Mouse (Mus musculus): ENCODE measurements around the gene Scamp4. TPM values are rescaled to one million over a fixed set of nuclear protein-coding genes. Genes with fewer than 3 reads are reported as not detected.

Scamp4 gene
- polyA plus RNA-seq, 1 experiment from 2014 or later, result 62.1 TPM

GRCm38 (mm10) chr10:80658841-80659202 lies 56.1 kb downstream of the Scamp4 start:
- no peak for DNase-seq
- H3K4me3 ChIP-seq (replicated peaks; ENCODE audit: low read depth, low read length), result no peak overlapping the region

GRCm38 (mm10) chr10:80659213-80659612 lies 56.5 kb downstream of the Scamp4 start:
- WGBS, result 16% methylated on average over 10 of the region's 10 CpGs
- no peak for ATAC-seq (ENCODE audit: low FRiP score, low TSS enrichment)
- H3K4me3 ChIP-seq (replicated peaks; ENCODE audit: low read depth, low read length), result no peak overlapping the region
- peaks cover 20% of the 10 kb centered on the region for H3K4me1 ChIP-seq (ENCODE audit: control insufficient read depth, insufficient read depth, low read length)
- peak; percentile 90 for DNase-seq
- H3K4me2 ChIP-seq (ENCODE audit: low read length), result peak overlapping the region; percentile 22; the same call in 1 of the 2 replicates
- H3K9me3 ChIP-seq (ENCODE audit: control insufficient read depth, low read length), result no peaks in the 10 kb centered on the region
- H3K9ac ChIP-seq (replicated peaks; ENCODE audit: low read length), result no peak overlapping the region
- no peaks in the 10 kb centered on the region for H3K27me3 ChIP-seq (ENCODE audit: control insufficient read depth, insufficient read depth, low read length)
- H3K36me3 ChIP-seq (ENCODE audit: control insufficient read depth, insufficient read depth, low read length), result no peaks in the 10 kb centered on the region
- H3K27ac ChIP-seq (replicated peaks; ENCODE audit: low read depth, low read length), result 0 out of 2 replicates have a peak overlapping the region, but pooled peaks have one; percentile 8

More at GRCm38 (mm10) chr10:80658841-80659202, 56.1 kb downstream of the Scamp4 start:
- Histone ChIP-seq H3K9me3 (ENCODE audit: control insufficient read depth, low read length) (no peaks in the 10 kb centered on the region), H3K4me2 (ENCODE audit: low read length) (no peak overlapping the region), H3K36me3 (ENCODE audit: control insufficient read depth, insufficient read depth, low read length) (no peaks in the 10 kb centered on the region), H3K27me3 (ENCODE audit: control insufficient read depth, insufficient read depth, low read length) (no peaks in the 10 kb centered on the region), H3K9ac (replicated peaks; ENCODE audit: low read length) (no peak overlapping the region), H3K27ac (replicated peaks; ENCODE audit: low read depth, low read length) (0 out of 2 replicates have a peak overlapping the region, but pooled peaks have one; percentile 8), H3K4me1 (ENCODE audit: control insufficient read depth, insufficient read depth, low read length) (peaks cover 20% of the 10 kb centered on the region)
- no peak for ATAC-seq (ENCODE audit: low FRiP score, low TSS enrichment)
- WGBS, result 68% methylated on average over 4 of the region's 4 CpGs

- WGBS, result 36% methylated on average over 5 of the region's 5 CpGs
- H3K4me2 ChIP-seq (ENCODE audit: low read length), result no peak overlapping the region
- H3K9ac ChIP-seq (replicated peaks; ENCODE audit: low read length), result no peak overlapping the region
- peaks cover 10% of the 10 kb centered on the region for H3K36me3 ChIP-seq (ENCODE audit: control insufficient read depth, insufficient read depth, low read length)
- H3K27me3 ChIP-seq (ENCODE audit: control insufficient read depth, insufficient read depth, low read length), result no peaks in the 10 kb centered on the region
- H3K4me3 ChIP-seq (replicated peaks; ENCODE audit: low read depth, low read length), result no peak overlapping the region
- ATAC-seq (ENCODE audit: low FRiP score, low TSS enrichment) (no peak), DNase-seq (peak; percentile 47)
- H3K4me1 ChIP-seq (ENCODE audit: control insufficient read depth, insufficient read depth, low read length), result peaks cover 8% of the 10 kb centered on the region; the same call in 1 of the 2 replicates
- H3K9me3 ChIP-seq (ENCODE audit: control insufficient read depth, low read length), result no peaks in the 10 kb centered on the region
- H3K27ac ChIP-seq (replicated peaks; ENCODE audit: low read depth, low read length), result no peak overlapping the region
These were observed 58.5 kb downstream of the Scamp4 start for GRCm38 (mm10) chr10:80661149-80661548.

GRCm38 (mm10) chr10:80663485-80664196 lies 61.0 kb downstream of the Scamp4 start:
- Histone ChIP-seq H3K4me3 (replicated peaks; ENCODE audit: low read depth, low read length) (no peak overlapping the region), H3K4me1 (ENCODE audit: control insufficient read depth, insufficient read depth, low read length) (0 out of 2 replicates have a peak, but pooled peaks cover 4% of the 10 kb centered on the region), H3K36me3 (ENCODE audit: control insufficient read depth, insufficient read depth, low read length) (peaks cover 35% of the 10 kb centered on the region), H3K9me3 (ENCODE audit: control insufficient read depth, low read length) (no peaks in the 10 kb centered on the region), H3K4me2 (ENCODE audit: low read length) (no peak overlapping the region), H3K27me3 (ENCODE audit: control insufficient read depth, insufficient read depth, low read length) (no peaks in the 10 kb centered on the region), H3K27ac (replicated peaks; ENCODE audit: low read depth, low read length) (no peak overlapping the region), H3K9ac (replicated peaks; ENCODE audit: low read length) (no peak overlapping the region)
- WGBS, result 70% methylated on average over 5 of the region's 5 CpGs
- ATAC-seq (ENCODE audit: low FRiP score, low TSS enrichment), result no peak
- DNase-seq, result no peak

- Histone ChIP-seq H3K9ac (replicated peaks; ENCODE audit: low read length) (no peak overlapping the region), H3K4me2 (ENCODE audit: low read length) (no peak overlapping the region), H3K4me3 (replicated peaks; ENCODE audit: low read depth, low read length) (no peak overlapping the region), H3K27me3 (ENCODE audit: control insufficient read depth, insufficient read depth, low read length) (no peaks in the 10 kb centered on the region), H3K36me3 (ENCODE audit: control insufficient read depth, insufficient read depth, low read length) (peaks cover 42% of the 10 kb centered on the region), H3K4me1 (ENCODE audit: control insufficient read depth, insufficient read depth, low read length) (no peaks in the 10 kb centered on the region), H3K9me3 (ENCODE audit: control insufficient read depth, low read length) (no peaks in the 10 kb centered on the region), H3K27ac (replicated peaks; ENCODE audit: low read depth, low read length) (peak overlapping the region; percentile 13; the same call in 1 of the 2 replicates)
- ATAC-seq (ENCODE audit: low FRiP score, low TSS enrichment), result no peak
- no peak for DNase-seq
- WGBS, result 50% methylated on average over 16 of the region's 16 CpGs
These were observed 61.7 kb downstream of the Scamp4 start for GRCm38 (mm10) chr10:80664197-80665015.

GRCm38 (mm10) chr10:80665016-80665380 lies 62.3 kb downstream of the Scamp4 start:
- H3K27ac ChIP-seq (replicated peaks; ENCODE audit: low read depth, low read length), result peak overlapping the region; percentile 13; the same call in 1 of the 2 replicates
- WGBS, result 16% methylated on average over 10 of the region's 10 CpGs

More at GRCm38 (mm10) chr10:80665016-80665380, 62.3 kb downstream of the Scamp4 start:
- no peaks in the 10 kb centered on the region for H3K27me3 ChIP-seq (ENCODE audit: control insufficient read depth, insufficient read depth, low read length)
- H3K4me2 ChIP-seq (ENCODE audit: low read length), result no peak overlapping the region
- no peak overlapping the region for H3K9ac ChIP-seq (replicated peaks; ENCODE audit: low read length)
- H3K4me1 ChIP-seq (ENCODE audit: control insufficient read depth, insufficient read depth, low read length), result no peaks in the 10 kb centered on the region
- H3K36me3 ChIP-seq (ENCODE audit: control insufficient read depth, insufficient read depth, low read length), result peaks cover 48% of the 10 kb centered on the region
- no peak for ATAC-seq (ENCODE audit: low FRiP score, low TSS enrichment)
- no peaks in the 10 kb centered on the region for H3K9me3 ChIP-seq (ENCODE audit: control insufficient read depth, low read length)
- DNase-seq, result no peak
- no peak overlapping the region for H3K4me3 ChIP-seq (replicated peaks; ENCODE audit: low read depth, low read length)

Small RNA genes within 50 kb of the gene (microRNA-seq; reads per million reads assigned to microRNA genes)
- not detected for gene Mir6912

Other genes starting within 250 kb of the Scamp4 start
- 2.9 and 3.2 TPM in 2 replicates for gene Plk5, start 246.4 kb upstream of the Scamp4 start, polyA plus RNA-seq (2014; fragmentation: Nextera tagmentation; extraction: Ambion mirVana)
- gene Mex3d, start 215.2 kb upstream of the Scamp4 start, polyA plus RNA-seq (2014; fragmentation: Nextera tagmentation; extraction: Ambion mirVana), result 17.3 and 28.2 TPM in 2 replicates
- gene Mbd3, start 203.3 kb upstream of the Scamp4 start, polyA plus RNA-seq (2014; fragmentation: Nextera tagmentation; extraction: Ambion mirVana), result 166 and 208 TPM in 2 replicates
- gene Uqcr11, start 196.0 kb upstream of the Scamp4 start, polyA plus RNA-seq (2014; fragmentation: Nextera tagmentation; extraction: Ambion mirVana), result 532 and 742 TPM in 2 replicates
- 49.8 and 60.4 TPM in 2 replicates for gene Tcf3, start 169.2 kb upstream of the Scamp4 start, polyA plus RNA-seq (2014; fragmentation: Nextera tagmentation; extraction: Ambion mirVana)
- 2.2 and 2.4 TPM in 2 replicates for gene Onecut3, start 108.0 kb upstream of the Scamp4 start, polyA plus RNA-seq (2014; fragmentation: Nextera tagmentation; extraction: Ambion mirVana)
- gene Atp8b3, start 63.7 kb upstream of the Scamp4 start, polyA plus RNA-seq (2014; fragmentation: Nextera tagmentation; extraction: Ambion mirVana), result 0.76 and 0.78 TPM in 2 replicates
- 31.7 and 34.2 TPM in 2 replicates for gene Rexo1, start 41.3 kb upstream of the Scamp4 start, polyA plus RNA-seq (2014; fragmentation: Nextera tagmentation; extraction: Ambion mirVana)
- 4.9 and 5.0 TPM in 2 replicates for gene Klf16, start 25.6 kb upstream of the Scamp4 start, polyA plus RNA-seq (2014; fragmentation: Nextera tagmentation; extraction: Ambion mirVana)
- gene Abhd17a, start 12.5 kb upstream of the Scamp4 start, polyA plus RNA-seq (2014; fragmentation: Nextera tagmentation; extraction: Ambion mirVana), result 128 and 151 TPM in 2 replicates
- 4.9 and 5.0 TPM in 2 replicates for gene Adat3, start within 50 bp of the Scamp4 start, polyA plus RNA-seq (2014; fragmentation: Nextera tagmentation; extraction: Ambion mirVana)
- gene Gm49322, start 3.1 kb downstream of the Scamp4 start, polyA plus RNA-seq (2014; fragmentation: Nextera tagmentation; extraction: Ambion mirVana), result 2.5 and 2.6 TPM in 2 replicates
- 74.1 and 98.5 TPM in 2 replicates for gene Csnk1g2, start 20.0 kb downstream of the Scamp4 start, polyA plus RNA-seq (2014; fragmentation: Nextera tagmentation; extraction: Ambion mirVana)
- gene Btbd2, start 54.2 kb downstream of the Scamp4 start, polyA plus RNA-seq (2014; fragmentation: Nextera tagmentation; extraction: Ambion mirVana), result 80.1 and 88.8 TPM in 2 replicates
- 46.7 and 54.2 TPM in 2 replicates for gene Mknk2, start 75.2 kb downstream of the Scamp4 start, polyA plus RNA-seq (2014; fragmentation: Nextera tagmentation; extraction: Ambion mirVana)
- gene Mob3a, start 99.1 kb downstream of the Scamp4 start, polyA plus RNA-seq (2014; fragmentation: Nextera tagmentation; extraction: Ambion mirVana), result 45.2 and 47.3 TPM in 2 replicates
- gene Izumo4, start 99.3 kb downstream of the Scamp4 start, polyA plus RNA-seq (2014; fragmentation: Nextera tagmentation; extraction: Ambion mirVana), result 22.4 and 25.1 TPM in 2 replicates
- gene Ap3d1, start 139.4 kb downstream of the Scamp4 start, polyA plus RNA-seq (2014; fragmentation: Nextera tagmentation; extraction: Ambion mirVana), result 106 and 116 TPM in 2 replicates
- 23.4 and 27.9 TPM in 2 replicates for gene Dot1l, start 152.3 kb downstream of the Scamp4 start, polyA plus RNA-seq (2014; fragmentation: Nextera tagmentation; extraction: Ambion mirVana)
- gene Sf3a2, start 195.3 kb downstream of the Scamp4 start, polyA plus RNA-seq (2014; fragmentation: Nextera tagmentation; extraction: Ambion mirVana), result 57.2 and 75.1 TPM in 2 replicates
- gene Plekhj1, start 195.8 kb downstream of the Scamp4 start, polyA plus RNA-seq (2014; fragmentation: Nextera tagmentation; extraction: Ambion mirVana), result 107 and 116 TPM in 2 replicates
- gene Amh, start 202.4 kb downstream of the Scamp4 start, polyA plus RNA-seq (2014; fragmentation: Nextera tagmentation; extraction: Ambion mirVana), result 0.12 TPM in 1 of 2 replicates, not detected in the other
- 0.23 and 0.30 TPM in 2 replicates for gene Jsrp1, start 210.6 kb downstream of the Scamp4 start, polyA plus RNA-seq (2014; fragmentation: Nextera tagmentation; extraction: Ambion mirVana)
- 1,218 and 1,334 TPM in 2 replicates for gene Oaz1, start 223.8 kb downstream of the Scamp4 start, polyA plus RNA-seq (2014; fragmentation: Nextera tagmentation; extraction: Ambion mirVana)
- 6.2 and 7.3 TPM in 2 replicates for gene Lingo3, start 241.2 kb downstream of the Scamp4 start, polyA plus RNA-seq (2014; fragmentation: Nextera tagmentation; extraction: Ambion mirVana)